Mouse (Mus musculus) kidney, postnatal 0 days (tissue): ENCODE data around the gene Zfp280b. TPM values are rescaled to one million over a fixed set of nuclear protein-coding genes. Genes with fewer than 3 reads are reported as not detected.

Experiments used
- ATAC-seq: fragments of 200-750 bp; cut with Nextera tagmentation; replicated peaks from 2 replicates; pipeline ENCODE4 v1.8.0; 2017; ENCODE audit warnings: low read depth, moderate number of reproducible peaks, moderate TSS enrichment, moderate library complexity; ENCODE audit not compliant: low FRiP score
- DNase-seq: peaks from one replicate; pipeline ENCODE4 v3.0.0-alpha.2; 2016; ENCODE audit warnings: low spot score
- H3K27ac ChIP-seq: fragments of 300-500 bp; sonication (generic); 2 replicates; pipeline ENCODE4 v1.5.1; 2014; ENCODE audit warnings: mild to moderate bottlenecking
- H3K27me3 ChIP-seq: fragments of 300-500 bp; sonication (generic); 2 replicates; pipeline ENCODE4 v1.6.1; 2014; ENCODE audit warnings: low read length, mixed read lengths; ENCODE audit not compliant: insufficient read depth
- H3K36me3 ChIP-seq: fragments of 300-500 bp; sonication (generic); 2 replicates; pipeline ENCODE4 v1.6.1; 2014; ENCODE audit warnings: low read length, mixed read lengths; ENCODE audit not compliant: insufficient read depth
- H3K4me1 ChIP-seq: fragments of 300-500 bp; sonication (generic); replicated peaks from 2 replicates; pipeline ENCODE4 v1.6.1; 2014; ENCODE audit warnings: antibody characterized with exemption, low read length, mixed read lengths; ENCODE audit not compliant: insufficient read depth
- H3K4me2 ChIP-seq: fragments of 300-500 bp; sonication (generic); 2 replicates; pipeline ENCODE4 v1.6.1; 2014; ENCODE audit warnings: mild to moderate bottlenecking, low read length, moderate library complexity, mixed read lengths
- H3K4me3 ChIP-seq: fragments of 300-500 bp; sonication (generic); replicated peaks from 2 replicates; pipeline ENCODE4 v1.5.1; 2014; ENCODE audit warnings: low read depth, low read length
- H3K9ac ChIP-seq: fragments of 300-500 bp; sonication (generic); 2 replicates; pipeline ENCODE4 v1.6.1; 2014; ENCODE audit warnings: low read depth, low read length
- H3K9me3 ChIP-seq: fragments of 300-500 bp; sonication (generic); replicated peaks from 2 replicates; pipeline ENCODE4 v1.6.1; 2016; ENCODE audit warnings: low read length, inconsistent platforms, mixed read lengths
- CTCF ChIP-seq: IDR thresholded peaks from 2 replicates; pipeline ENCODE4 v1.5.1; 2016; ENCODE audit warnings: antibody characterized with exemption, low read depth, mild to moderate bottlenecking, moderate library complexity
- WGBS: fragments of 180-500 bp; shearing (Covaris S2); extraction: QIAGEN DNeasy Blood & Tissue Kit; methylation state at CpG from one replicate; pipeline ENCODE4 v1.1.7; 2014; 5-methylcytosine and 5-hydroxymethylcytosine counted together
- polyA plus RNA-seq: library from polyadenylated mRNA; unstranded; fragments of >200 nt; fragmentation: Nextera tagmentation; extraction: Ambion mirVana; gene quantifications from 2 replicates; pipeline ENCODE4 v1.2.1, GENCODE M21; 2015

The Zfp280b gene
- polyA plus RNA-seq, 1 experiment from 2014 or later: 12.4 TPM

DNA sequence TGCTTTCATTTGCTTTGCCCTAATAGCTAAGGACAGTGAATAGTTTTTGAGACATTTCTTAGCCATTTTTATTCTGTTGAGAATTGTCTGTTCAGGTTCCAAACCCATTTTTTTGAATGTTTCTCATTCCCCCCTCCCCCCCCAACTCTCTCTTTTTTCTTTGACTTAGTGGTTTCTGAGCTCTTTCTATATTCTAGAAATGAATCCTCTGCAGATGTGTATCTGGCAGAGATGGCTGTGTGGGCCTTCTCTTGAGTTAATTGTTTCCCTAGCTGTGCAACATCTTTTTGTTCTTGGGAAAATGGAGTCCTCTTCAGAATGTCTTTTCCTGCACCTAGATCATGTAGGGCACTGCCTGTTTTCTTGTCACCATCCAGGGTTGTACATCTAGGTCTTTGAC is 2.8 kb downstream of the Zfp280b start:
- Histone ChIP-seq H3K27ac (no peak overlapping the region), H3K4me3 (no peak overlapping the region), H3K27me3 (no peaks in the 10 kb centered on the region), H3K36me3 (peaks cover 24% of the 10 kb centered on the region), H3K9ac (no peak overlapping the region), H3K4me1 (no peaks in the 10 kb centered on the region), H3K9me3 (no peaks in the 10 kb centered on the region), H3K4me2 (no peak overlapping the region)
- no peak for TF ChIP-seq CTCF
- no peak for ATAC-seq
- no peak for DNase-seq

DNA sequence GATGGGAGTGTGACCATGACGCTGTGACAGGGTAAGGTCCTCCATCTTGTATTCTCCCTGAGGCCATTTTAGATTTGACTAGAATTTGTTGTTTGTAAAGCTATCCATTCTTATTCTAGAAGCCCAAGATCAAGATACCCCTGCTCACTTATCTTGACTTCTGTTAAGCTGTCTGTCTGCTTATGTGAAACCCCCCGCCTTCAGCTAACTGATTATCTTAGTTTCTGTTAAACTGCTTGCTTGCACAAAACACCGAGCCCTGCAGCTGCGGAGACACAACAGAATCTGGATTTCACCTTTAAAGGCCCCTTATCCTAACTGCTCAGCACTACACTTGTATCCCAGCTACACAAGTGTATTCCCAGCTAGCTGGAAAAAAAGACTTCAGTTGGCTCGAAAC is 4.5 kb downstream of the Zfp280b start:
- 98% methylated on average over 5 of the region's 5 CpGs for WGBS
- no peak for DNase-seq

GRCm38 (mm10) chr10:76045343-76045742 is 12.9 kb downstream of the Zfp280b start:
- H3K4me2 ChIP-seq: no peak overlapping the region
- H3K9me3 ChIP-seq: no peaks in the 10 kb centered on the region
- H3K4me3 ChIP-seq: no peak overlapping the region
- no peaks in the 10 kb centered on the region for H3K4me1 ChIP-seq
- no peak overlapping the region for H3K9ac ChIP-seq
- WGBS: 41% methylated on average over 5 of the region's 5 CpGs
- H3K27ac ChIP-seq: no peak overlapping the region
- no peak for TF ChIP-seq CTCF
- no peak for DNase-seq
- no peak for ATAC-seq
- H3K36me3 ChIP-seq: peaks cover 9% of the 10 kb centered on the region
- no peaks in the 10 kb centered on the region for H3K27me3 ChIP-seq

More for the DNA sequence above, 4.5 kb downstream of the Zfp280b start:
- no peak overlapping the region for H3K4me2 ChIP-seq
- H3K36me3 ChIP-seq: peaks cover 28% of the 10 kb centered on the region
- no peak overlapping the region for H3K4me3 ChIP-seq
- no peak for ATAC-seq
- H3K9me3 ChIP-seq: no peaks in the 10 kb centered on the region
- no peaks in the 10 kb centered on the region for H3K4me1 ChIP-seq
- H3K27ac ChIP-seq: no peak overlapping the region
- no peak overlapping the region for H3K9ac ChIP-seq
- no peaks in the 10 kb centered on the region for H3K27me3 ChIP-seq
- no peak for TF ChIP-seq CTCF

GRCm38 (mm10) chr10:76046754-76047153 is 14.3 kb downstream of the Zfp280b start:
- Histone ChIP-seq H3K27me3 (no peaks in the 10 kb centered on the region), H3K4me1 (no peaks in the 10 kb centered on the region), H3K9me3 (no peaks in the 10 kb centered on the region), H3K9ac (no peak overlapping the region), H3K4me2 (no peak overlapping the region), H3K36me3 (0 out of 2 replicates have a peak, but pooled peaks cover 6% of the 10 kb centered on the region), H3K4me3 (no peak overlapping the region), H3K27ac (no peak overlapping the region)
- no peak for TF ChIP-seq CTCF
- 42% methylated on average over 1 of the region's 1 CpGs for WGBS
- ATAC-seq (no peak), DNase-seq (no peak)

DNA sequence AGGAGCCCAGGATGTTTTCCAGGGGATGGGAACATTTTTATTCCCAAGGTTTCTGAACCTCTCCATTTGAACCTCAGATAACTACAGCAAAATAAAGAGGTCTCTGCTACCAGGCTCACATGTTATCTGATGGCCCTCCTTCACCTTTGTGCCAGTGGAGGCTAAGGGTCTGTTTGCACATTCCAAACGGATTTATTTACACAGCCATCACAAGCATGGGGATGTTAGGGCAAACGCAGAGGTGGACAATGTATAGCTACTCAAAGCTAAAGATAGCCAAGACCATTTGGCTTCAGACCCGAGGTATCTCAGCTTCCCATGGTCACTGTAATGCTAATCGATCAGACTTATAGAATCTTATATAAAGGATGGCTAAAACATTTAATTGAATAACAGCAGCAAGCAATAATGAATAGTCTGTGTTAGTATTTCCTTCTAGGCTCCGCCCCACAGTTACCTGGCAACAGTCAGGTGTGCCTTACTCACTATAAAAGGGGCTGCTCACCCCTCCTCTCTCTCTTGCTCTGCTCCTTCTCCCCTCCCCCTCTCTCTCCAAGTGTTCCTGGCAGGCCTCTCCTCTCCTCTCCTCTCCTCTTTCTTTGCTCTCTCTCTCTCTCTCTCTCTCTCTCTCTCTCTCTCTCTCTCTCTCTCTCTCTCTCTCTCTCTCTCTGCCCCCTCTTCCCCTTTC is 14.9 kb downstream of the Zfp280b start:
- H3K36me3 ChIP-seq: 0 out of 2 replicates have a peak, but pooled peaks cover 6% of the 10 kb centered on the region
- DNase-seq: no peak
- TF ChIP-seq CTCF: no peak
- H3K27ac ChIP-seq: no peak overlapping the region
- H3K4me3 ChIP-seq: no peak overlapping the region
- H3K27me3 ChIP-seq: no peaks in the 10 kb centered on the region
- H3K4me1 ChIP-seq: no peaks in the 10 kb centered on the region
- H3K4me2 ChIP-seq: no peak overlapping the region
- WGBS: 44% methylated on average over 5 of the region's 5 CpGs
- H3K9me3 ChIP-seq: no peaks in the 10 kb centered on the region
- H3K9ac ChIP-seq: no peak overlapping the region
- ATAC-seq: no peak

- 32% methylated on average over 6 of the region's 6 CpGs for WGBS
- ATAC-seq (no peak), DNase-seq (no peak)
- no peak overlapping the region for H3K9ac ChIP-seq
- H3K27ac ChIP-seq: no peak overlapping the region
- no peak overlapping the region for H3K4me3 ChIP-seq
- no peak for TF ChIP-seq CTCF
- H3K9me3 ChIP-seq: no peaks in the 10 kb centered on the region
- no peaks in the 10 kb centered on the region for H3K36me3 ChIP-seq
- no peak overlapping the region for H3K4me2 ChIP-seq
- no peaks in the 10 kb centered on the region for H3K27me3 ChIP-seq
- no peaks in the 10 kb centered on the region for H3K4me1 ChIP-seq
These were observed 16.5 kb downstream of the Zfp280b start for GRCm38 (mm10) chr10:76048967-76049366.

- no peak for TF ChIP-seq CTCF
- Histone ChIP-seq H3K9ac (no peak overlapping the region), H3K4me2 (no peak overlapping the region), H3K4me3 (no peak overlapping the region), H3K27ac (no peak overlapping the region), H3K27me3 (no peaks in the 10 kb centered on the region), H3K9me3 (no peaks in the 10 kb centered on the region), H3K4me1 (no peaks in the 10 kb centered on the region), H3K36me3 (no peaks in the 10 kb centered on the region)
- 73% methylated on average over 11 of the region's 11 CpGs for WGBS
- ATAC-seq (no peak), DNase-seq (no peak)
These were observed 19.4 kb downstream of the Zfp280b start for GRCm38 (mm10) chr10:76051860-76052259.
